Mouse (Mus musculus): Measurements from ENCODE around the gene Frmd4b. TPM values are rescaled to one million over a fixed set of nuclear protein-coding genes. Genes with fewer than 3 reads are reported as not detected.

The Frmd4b gene
- total RNA-seq, 1 experiment from 2014 or later = 25.3 TPM

DNA sequence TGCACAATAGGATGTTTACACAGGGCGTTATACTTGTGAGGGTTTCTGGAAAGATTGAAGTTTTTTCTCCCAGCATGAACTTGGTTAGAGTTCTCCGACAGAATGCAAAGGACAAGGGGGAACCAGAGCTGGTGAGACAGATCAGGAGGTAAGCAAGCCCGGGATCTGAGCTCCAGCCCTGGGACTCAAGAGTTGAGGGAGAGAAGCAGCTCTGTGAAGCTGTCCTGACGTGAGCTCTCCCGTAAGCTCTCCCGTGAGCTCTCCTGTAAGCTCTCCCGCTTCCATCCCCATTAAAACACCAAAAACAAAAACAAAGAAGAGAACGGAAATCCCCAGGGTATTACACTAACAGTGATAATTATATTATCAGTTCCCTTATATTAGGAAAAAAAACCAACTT, 262.2 kb downstream of the Frmd4b start:
- no peak for DNase-seq

DNA sequence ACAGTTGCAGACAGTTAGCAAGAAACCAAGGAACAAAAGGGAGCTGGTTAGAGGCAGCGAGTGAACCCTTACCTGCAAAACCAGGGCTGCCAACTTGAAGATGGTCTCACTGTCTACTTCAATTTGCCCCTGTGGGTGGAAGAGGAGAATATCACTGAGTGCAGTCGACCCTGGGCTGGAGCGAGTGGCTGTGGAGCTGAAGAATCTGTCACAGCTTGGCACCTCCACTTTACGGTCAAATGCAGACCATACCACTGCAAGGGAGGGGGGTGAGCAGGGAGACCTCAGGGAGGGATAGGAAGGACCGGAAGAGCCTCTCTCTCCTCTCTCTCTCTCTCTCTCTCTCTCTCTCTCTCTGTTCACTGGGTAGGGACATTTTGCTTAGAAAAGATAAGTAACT, 263.4 kb downstream of the Frmd4b start:
- DNase-seq = no peak

DNA sequence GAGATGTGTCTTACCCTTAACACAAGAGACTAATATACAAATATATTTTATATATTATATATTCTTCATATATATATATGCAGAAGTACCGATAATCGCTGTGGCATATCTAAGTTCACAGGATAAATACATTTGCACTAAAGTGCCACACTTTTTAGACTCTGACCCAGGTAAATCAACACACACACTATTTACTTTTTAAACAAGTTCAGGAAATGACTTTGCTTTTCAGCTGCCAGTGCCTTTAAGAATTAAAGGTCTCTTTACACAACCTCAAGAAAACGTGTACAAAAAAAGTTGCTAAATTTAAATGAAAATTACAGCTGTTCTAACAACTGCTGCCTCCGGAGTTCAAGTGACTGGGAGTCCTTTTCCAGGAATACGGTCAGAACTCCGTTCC, 264.0 kb downstream of the Frmd4b start:
- no peak for DNase-seq

DNA sequence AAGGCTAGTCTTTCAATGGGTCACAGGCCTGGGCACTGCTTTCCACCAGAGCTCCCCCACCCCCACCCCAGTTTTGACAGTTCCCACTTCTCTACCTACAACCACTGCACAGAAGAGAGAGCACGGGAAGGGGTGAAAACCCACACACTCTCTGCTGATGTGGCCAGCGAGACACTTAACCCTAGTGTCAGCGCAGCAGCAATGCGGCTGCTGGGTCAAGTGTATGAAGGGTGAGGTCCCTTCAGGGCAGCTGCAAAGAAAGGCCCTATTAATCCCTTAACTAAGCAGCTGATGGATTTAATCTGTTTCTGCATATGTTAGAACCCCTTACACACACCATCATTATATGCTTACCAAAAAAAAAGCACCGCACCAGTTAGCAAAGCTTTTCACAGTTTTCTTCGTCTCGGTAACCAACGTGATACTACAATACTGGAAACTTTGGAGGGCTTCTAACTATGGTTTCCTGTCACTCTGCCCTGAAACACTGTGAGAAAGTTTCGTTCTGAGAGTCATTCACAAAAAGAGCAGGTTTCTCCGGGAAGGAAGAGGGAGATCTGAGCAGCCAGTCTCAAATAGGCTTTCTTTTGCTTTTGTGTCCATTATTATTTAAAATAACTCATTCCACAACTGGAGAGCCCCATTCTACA, 264.7 kb downstream of the Frmd4b start:
- no peak for DNase-seq

DNA sequence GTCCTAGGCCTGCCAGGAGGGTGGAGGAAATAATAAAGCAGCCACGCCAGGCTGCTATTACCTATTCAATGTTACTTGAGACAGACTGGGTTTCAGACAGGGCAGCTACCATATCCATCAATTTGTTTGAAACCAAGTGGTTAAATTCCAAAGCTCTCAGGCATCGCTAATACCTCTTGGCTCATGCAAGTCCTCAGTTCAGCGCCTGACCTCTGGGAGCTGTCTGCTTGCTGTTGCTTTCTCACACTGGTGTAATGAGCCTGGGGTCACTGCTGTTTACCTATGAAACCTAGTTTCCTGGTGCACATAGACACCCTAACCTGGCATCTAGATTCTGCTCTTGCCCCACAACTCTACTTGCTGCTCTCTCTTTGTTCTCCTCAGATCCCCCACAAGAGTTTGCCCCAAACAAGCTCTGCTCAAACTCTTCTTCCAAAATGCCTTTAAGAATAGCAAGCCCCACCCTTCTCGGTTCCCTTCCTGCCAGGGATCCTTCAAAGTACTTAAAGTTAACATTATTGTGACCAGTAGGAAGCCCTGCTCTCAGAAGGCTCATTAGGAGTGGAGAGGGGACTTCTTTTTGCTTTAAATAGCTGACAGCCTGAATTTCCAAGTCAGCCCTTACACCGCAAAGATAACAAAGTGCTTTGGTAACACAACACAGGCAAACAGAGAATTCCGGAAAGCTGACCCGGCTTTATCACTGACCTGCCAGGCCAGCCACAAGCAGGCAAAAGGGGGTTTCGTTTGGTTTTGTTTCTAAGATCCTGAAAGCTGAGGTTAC, 267.8 kb downstream of the Frmd4b start:
- no peak for DNase-seq

DNA sequence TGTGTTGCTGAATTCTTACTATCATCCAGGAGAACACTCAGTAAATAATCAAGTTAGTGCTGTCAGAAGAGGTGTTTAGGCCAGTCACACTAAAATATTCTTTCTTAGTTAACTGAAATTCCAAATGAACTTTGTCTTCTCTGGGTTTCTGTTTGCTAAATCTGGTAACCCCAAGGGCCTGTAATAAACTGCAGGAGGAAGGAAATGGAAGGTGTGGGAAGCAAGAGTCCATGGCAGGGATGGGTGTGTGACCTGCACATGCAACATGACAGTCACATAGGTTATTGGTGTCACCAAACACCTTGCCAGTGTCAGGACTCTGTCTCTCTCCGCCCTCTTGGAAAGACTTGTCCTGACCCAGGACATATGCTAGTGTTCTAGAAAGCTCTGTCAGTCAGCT, 270.4 kb downstream of the Frmd4b start:
- no peak for DNase-seq

DNA sequence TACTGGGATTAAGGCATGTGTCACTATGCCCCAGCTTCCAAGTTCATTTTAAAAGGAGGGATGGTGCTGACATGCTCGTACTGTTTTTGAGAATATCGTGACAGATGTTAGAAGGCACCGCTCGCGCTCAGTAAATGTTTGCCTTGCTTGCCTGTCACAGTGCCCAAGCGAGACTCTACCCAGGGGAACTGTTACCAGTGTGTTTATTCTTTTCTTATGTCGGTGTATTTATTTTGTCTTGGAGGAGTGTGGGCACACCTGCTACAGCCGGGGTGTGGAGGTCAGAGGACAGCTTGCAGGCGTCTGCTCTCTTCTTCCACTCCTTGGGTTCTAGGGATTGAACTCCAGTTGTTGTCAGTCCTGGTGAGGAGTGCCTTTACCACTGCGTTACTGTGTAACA, 270.8 kb downstream of the Frmd4b start:
- no peak for DNase-seq

DNA sequence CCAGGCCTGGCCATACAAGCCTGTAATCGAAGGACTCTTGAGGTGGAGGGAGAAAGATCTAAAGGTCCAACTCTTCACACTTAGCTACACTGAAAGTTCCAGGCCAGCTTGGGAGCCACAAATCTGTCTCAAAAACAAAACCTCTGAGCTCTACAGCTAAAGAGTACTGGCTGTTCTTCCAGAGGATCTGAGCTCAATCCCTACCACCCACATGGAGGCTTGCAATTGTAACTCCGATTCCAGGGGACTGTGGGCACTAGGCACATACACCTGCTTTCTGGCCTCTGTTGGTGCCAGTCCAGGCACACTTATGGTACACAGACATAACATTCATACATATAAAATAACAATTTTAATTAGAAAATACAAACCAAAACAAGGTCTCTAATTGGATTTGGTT, 271.4 kb downstream of the Frmd4b start:
- no peak for DNase-seq

DNA sequence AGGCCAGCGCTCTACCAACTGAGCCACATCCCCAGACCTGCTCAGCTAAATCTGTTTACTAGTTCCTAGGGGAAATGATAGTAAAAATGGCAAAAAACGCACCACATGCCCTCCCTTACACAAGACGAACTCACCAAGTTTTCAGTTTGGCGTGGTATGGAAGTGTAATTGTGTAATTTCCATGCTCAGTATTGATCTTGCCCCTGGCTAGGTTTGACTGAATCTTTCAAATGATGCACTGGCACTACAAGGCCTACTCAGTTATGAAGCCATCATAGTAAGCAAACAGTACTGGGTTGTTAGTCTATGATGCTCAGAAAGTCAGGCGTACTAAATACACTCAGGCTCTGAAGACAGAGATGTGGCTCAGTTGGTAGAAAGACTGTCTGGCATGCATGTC, 275.2 kb downstream of the Frmd4b start:
- DNase-seq = no peak

DNA sequence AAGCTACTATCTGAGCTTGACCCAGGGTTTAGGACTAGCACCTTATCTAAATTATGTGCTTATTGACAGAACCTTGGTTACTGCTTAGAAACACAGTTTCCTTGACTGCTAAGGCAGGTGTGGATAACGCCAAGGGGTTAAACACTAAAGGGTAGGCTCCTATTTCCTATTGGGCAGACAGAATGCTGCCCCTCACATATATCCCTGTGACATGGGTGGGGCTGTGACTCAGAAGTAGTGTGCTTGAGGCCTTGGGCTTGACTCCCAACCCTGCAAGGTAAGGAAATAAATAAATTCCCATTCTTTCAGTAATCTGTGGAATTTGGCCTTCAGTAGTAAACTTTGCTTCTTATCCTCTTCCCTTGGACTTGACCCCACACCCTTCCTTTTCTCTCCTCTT, 275.7 kb downstream of the Frmd4b start:
- no peak for DNase-seq

DNA sequence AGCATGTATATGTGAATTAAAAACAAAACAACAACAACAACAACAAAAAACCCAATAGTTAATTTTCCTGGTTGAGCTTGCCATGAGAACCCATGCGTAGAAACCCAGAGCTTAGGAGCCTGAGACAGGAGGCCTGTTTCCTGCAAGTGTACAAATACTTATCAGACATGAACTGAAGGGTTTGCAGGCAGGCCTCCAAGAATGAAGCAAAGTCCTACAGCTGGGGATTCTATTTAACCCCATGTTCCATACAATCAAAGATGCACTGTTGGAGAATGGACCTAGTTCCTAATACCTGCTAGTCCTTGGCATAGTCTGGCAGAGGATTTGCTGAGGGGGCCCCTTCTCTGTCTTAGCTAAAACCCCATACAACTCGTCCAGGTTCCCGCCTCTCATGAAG, 276.2 kb downstream of the Frmd4b start:
- DNase-seq = no peak

DNA sequence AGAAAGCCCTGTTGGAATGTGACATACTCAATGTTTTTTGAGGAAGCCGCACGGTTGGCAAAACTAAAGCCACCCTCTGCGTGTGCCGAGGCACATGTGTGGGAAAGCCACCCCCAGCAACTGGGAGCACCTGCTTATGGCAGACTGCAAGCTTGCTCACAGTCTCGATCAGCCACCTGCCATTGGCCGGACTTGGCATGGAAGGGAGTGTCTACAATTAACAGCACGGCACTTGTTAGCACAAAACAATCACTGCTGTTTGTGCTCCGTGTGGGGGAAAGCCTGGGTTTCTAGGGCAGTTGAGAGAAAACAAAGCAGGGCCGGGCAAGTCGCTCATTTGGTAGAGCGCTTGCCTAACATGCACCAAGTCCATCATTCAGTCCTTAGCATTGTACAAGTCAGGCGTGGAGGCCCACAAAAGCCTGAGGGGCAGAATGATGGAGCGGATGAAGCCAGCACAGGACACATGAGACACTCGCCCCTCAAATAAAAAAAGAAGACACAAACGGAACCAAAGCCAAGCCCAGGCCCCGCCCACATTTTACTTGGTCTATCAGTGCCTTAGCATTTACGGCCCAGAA, 277.0 kb downstream of the Frmd4b start:
- DNase-seq = no peak

DNA sequence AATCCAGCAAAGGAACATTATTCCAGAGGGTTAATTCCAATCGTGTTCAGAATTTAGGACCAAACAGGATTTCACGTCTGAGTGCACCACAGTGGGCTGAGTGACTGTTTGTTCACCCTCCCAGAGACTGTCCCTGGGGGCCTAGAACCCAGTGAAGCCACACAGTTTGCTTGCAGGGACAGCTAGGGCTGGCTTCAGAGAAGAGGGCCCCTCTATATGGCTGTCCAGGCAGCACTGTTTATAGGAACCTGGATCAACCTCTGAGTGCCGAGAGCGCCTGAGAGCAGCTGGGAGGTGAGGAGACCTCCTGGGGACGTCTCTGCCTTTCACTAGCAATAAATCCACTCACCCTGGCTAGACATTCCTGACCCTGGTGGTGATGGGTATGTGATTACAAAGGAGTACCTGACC, 278.1 kb downstream of the Frmd4b start:
- DNase-seq = no peak

DNA sequence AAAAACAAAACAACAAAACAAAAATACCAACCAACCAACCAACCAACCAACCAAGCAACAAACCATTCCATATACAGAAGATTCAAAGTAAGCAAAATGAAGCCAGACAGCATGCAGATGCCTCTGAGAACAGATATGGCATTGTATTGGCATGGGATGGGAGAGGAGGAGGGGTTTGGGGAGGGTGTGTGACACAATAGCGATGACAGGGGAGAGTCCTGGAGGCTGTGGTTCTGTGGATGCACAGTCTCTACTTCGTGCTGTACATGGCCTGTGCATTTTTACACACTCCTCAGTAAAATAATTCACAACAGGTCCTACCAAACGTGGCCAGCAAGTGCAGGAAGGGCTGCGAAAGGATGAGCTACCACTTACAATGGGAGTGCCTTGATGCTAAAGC, 278.5 kb downstream of the Frmd4b start:
- DNase-seq = no peak

DNA sequence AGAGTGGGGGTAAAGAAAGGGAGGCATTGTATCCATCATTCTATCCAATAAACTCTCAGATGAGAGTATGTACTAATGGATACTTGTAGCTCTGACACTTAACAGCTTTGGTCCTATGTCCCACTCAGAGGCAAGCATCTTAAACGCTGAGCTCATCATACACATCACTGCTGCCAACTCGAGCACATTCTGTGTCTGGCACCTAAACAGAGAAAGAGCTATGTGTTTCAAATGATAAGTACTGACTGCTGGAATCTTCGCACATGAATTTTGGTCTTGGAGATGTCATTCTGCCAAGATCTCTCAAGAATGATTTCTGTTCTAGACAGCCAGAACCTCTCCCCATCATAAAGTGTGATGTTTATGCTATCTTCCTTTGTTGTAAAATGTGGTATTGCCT, 284.0 kb downstream of the Frmd4b start:
- no peak for DNase-seq

DNA sequence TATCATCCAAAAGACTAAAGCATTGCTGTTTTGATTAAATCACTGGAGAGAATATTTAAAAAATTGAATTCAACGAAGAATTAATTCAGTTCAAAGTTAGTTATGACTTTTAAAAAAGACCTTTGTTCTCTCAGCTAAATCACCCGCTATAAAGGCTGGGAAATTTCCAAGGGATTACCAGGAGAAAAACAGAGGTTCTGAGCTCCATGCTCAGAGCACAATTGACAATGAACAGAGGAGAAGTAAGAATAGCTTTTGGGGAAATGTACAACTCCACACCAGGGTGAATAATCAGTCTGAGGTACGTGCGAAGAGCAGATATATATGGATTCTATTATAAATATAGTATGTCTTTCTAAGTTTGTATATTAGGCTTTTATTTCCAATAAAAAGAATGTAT, 293.4 kb downstream of the Frmd4b start:
- DNase-seq = no peak

DNA sequence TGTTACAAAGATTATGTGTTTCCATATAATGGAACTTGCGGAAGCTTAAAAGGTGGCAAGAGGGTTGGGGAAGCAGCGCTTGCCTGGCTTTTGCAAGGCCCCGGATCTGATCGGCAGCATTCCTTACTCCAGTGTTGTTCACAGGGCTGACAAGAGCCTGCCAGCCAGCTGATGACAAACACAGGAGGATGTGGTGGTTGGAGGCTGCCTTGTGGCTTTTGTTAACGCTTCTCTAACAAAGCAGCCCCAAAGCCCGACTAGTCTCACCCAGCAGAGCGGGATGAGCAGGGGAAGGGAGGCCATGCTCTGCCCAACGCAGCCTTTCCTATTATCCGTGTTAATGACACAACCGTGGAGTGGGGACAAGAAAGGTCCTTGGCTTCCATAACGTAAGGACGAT, 295.2 kb downstream of the Frmd4b start:
- DNase-seq = no peak

DNA sequence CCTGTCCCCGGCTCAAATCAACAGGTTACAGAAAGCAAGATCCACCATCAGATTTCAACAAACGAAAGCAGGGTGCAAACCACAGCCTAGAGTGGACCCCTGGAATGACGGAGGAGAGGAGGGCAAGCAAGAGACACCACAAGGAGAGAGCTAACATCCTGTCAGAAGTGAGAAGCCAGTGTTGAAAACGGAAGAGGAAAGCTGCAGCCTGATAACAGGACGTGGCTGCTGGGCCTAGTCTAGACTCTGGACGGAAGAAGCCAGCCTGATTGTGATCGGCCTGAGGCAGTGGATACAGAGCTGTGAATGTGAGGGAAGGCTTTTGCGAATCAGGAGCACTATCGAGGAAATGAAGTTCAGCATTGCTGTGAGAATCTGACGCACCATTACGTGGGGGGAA, 296.2 kb downstream of the Frmd4b start:
- no peak for DNase-seq

DNA sequence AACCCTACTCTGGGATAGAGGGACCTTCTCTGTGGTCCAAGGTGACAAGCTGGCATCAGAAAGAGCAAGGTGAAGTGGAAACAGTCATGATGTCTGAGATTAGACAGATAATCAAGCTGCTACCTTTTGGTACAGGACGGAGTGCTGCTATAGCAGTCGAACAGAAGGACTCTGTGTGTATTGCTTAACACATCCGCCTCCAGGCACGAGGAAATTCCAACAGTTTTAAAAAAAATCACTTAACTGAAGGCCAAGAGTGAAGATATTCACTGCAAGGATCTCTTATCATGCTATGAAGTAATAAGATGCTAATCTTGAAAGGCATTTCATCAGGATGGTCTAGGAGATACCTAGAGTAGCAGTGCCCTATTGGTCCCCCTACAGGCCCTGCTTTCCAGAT, 298.3 kb downstream of the Frmd4b start:
- DNase-seq = no peak

DNA sequence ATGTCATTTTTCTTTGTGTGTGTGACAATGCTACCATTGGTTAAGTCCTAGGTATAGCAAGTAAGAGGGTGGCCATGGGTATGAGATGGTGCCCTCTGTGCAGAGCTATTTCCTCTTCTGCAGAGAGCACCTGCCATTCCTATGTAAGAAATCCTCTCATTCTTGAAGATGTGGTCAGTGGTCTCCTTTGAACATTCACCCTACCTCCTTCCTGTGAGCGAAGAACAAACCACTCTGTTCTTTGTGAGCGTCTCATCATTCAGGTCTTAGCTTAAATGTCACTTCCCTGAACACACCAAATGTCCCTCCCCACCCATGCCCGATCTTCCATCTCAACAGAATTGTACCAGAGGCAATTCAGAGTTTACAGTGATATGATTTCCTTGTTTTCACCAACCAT, 299.4 kb downstream of the Frmd4b start:
- DNase-seq = no peak

DNA sequence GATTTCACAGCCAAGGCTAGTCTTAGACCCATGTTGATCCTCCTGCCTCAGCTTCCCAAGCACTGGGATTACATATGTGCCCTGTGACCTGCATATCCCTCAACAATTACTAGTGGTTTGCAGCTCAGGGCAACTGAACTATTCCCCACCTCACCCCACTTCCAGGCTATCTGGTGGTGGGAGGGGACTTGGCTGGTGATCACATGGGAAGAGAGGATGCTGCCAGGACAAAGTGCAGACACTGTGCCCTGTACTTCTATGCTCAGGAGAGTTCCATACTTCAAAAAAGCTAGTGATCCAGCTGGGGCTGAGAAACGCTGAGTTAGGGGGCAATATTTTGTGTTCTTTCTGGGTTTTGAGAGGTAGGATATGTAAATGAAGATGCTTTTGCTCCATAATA, 300.6 kb downstream of the Frmd4b start:
- no peak for DNase-seq

DNA sequence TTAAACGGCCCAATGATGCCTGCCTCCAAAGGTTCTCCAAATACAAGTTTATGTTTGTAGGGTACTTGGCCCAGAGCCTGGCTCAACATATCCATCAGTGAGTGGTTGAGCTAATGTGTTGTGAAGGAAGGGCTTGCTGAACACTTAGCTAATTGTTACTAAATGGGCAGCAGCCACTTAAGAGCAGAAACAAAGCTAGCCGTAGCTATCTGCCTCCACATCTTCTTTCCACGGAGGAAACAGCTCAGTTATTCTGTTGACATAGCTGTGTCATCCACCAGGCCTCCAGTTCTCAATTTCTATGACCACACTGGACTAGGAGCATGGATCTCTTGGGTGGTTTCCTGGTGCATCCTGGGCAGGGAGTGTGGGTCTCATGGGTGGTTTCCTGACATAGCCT, 302.0 kb downstream of the Frmd4b start:
- DNase-seq = no peak

DNA sequence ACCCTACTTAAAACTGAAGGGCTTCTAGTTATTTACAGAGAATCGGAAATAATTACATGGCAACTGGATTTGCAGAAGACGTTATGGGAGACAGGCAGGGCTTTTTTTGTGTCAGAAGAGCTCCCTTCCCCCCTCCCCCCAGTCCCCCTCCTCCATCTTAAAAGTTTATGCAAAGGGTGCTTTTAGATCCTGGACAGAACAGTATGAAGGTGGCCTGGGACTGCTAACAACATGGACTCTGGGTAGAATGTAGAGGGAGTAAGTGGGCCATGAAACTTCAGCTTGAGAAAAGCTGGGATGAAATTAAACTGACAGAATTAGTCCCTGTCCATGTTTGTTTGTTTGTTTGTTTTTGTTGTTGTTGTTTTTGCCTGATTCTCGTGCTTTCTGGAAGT, 304.8 kb downstream of the Frmd4b start:
- no peak for DNase-seq
